Mouse (Mus musculus): ENCODE data around the gene Sh2d6.
"Not testable (repeated sequence)": the region's sequence is repeated elsewhere in the genome, so short reads cannot be mapped to it uniquely, and the experiment has no call there.

Sh2d6 gene

GRCm38 (mm10) chr6:72535165-72535564 lies 13.7 kb upstream of the Sh2d6 start:
- DNase-seq (ENCODE audit: low read depth, low spot score) = no peak

- no peak for DNase-seq (ENCODE audit: low read depth, low spot score)
These were observed 12.7 kb upstream of the Sh2d6 start for GRCm38 (mm10) chr6:72534035-72534809.

- DNase-seq (ENCODE audit: low read depth, low spot score) = not testable (repeated sequence)
These were observed 12.0 kb upstream of the Sh2d6 start for GRCm38 (mm10) chr6:72533555-72533954.

- DNase-seq (ENCODE audit: low read depth, low spot score) = no peak
These were observed 11.1 kb upstream of the Sh2d6 start for GRCm38 (mm10) chr6:72532580-72532979.

- no peak for DNase-seq (ENCODE audit: low read depth, low spot score)
These were observed 7.1 kb upstream of the Sh2d6 start for GRCm38 (mm10) chr6:72528410-72529151.

GRCm38 (mm10) chr6:72527070-72527469 lies 5.6 kb upstream of the Sh2d6 start:
- DNase-seq (ENCODE audit: low read depth, low spot score) = no peak

GRCm38 (mm10) chr6:72524160-72524559 lies 2.7 kb upstream of the Sh2d6 start:
- no peak for DNase-seq (ENCODE audit: low read depth, low spot score)

GRCm38 (mm10) chr6:72523222-72523621 lies 1.7 kb upstream of the Sh2d6 start:
- DNase-seq (ENCODE audit: low read depth, low spot score) = no peak

- no peak for DNase-seq (ENCODE audit: low read depth, low spot score)
These were observed 781 bp upstream of the Sh2d6 start for GRCm38 (mm10) chr6:72522288-72522687.

GRCm38 (mm10) chr6:72520904-72521303 lies 603 bp downstream of the Sh2d6 start:
- DNase-seq (ENCODE audit: low read depth, low spot score) = no peak

GRCm38 (mm10) chr6:72519892-72520663 lies 1.4 kb downstream of the Sh2d6 start:
- DNase-seq (ENCODE audit: low read depth, low spot score) = no peak

GRCm38 (mm10) chr6:72519303-72519702 lies 2.2 kb downstream of the Sh2d6 start:
- no peak for DNase-seq (ENCODE audit: low read depth, low spot score)

- no peak for DNase-seq (ENCODE audit: low read depth, low spot score)
These were observed 2.7 kb downstream of the Sh2d6 start for GRCm38 (mm10) chr6:72518842-72519241.

GRCm38 (mm10) chr6:72515644-72516043 lies 5.9 kb downstream of the Sh2d6 start:
- DNase-seq (ENCODE audit: low read depth, low spot score) = no peak

GRCm38 (mm10) chr6:72513071-72513440 lies 8.5 kb downstream of the Sh2d6 start:
- no peak for DNase-seq (ENCODE audit: low read depth, low spot score)

- peak; percentile 84 for DNase-seq (ENCODE audit: low read depth, low spot score)
These were observed 9.0 kb downstream of the Sh2d6 start for GRCm38 (mm10) chr6:72512386-72513070.

- no peak for DNase-seq (ENCODE audit: low read depth, low spot score)
These were observed 10.7 kb downstream of the Sh2d6 start for GRCm38 (mm10) chr6:72510686-72511421.

GRCm38 (mm10) chr6:72509872-72510435 lies 11.6 kb downstream of the Sh2d6 start:
- DNase-seq (ENCODE audit: low read depth, low spot score) = no peak

- no peak for DNase-seq (ENCODE audit: low read depth, low spot score)
These were observed 12.9 kb downstream of the Sh2d6 start for GRCm38 (mm10) chr6:72508596-72508995.

GRCm38 (mm10) chr6:72506104-72506503 lies 15.4 kb downstream of the Sh2d6 start:
- no peak for DNase-seq (ENCODE audit: low read depth, low spot score)

- no peak for DNase-seq (ENCODE audit: low read depth, low spot score)
These were observed 17.6 kb downstream of the Sh2d6 start for GRCm38 (mm10) chr6:72503939-72504338.
